Mouse (Mus musculus) forebrain, embryonic 15.5 days (tissue): ENCODE measurements around the gene Lrig1. TPM values are rescaled to one million over a fixed set of nuclear protein-coding genes. Genes with fewer than 3 reads are reported as not detected.

ENCODE experiments used
- ATAC-seq: fragments of 200-750 bp; cut with Nextera tagmentation; replicated peaks from 2 replicates; pipeline ENCODE4 v1.8.0; 2017; ENCODE audit warnings: mild to moderate bottlenecking, moderate TSS enrichment, moderate library complexity
- H3K27ac ChIP-seq: fragments of 300-500 bp; sonication (generic); replicated peaks from 2 replicates; pipeline ENCODE4 v1.5.1; 2015; ENCODE audit warnings: mild to moderate bottlenecking, inconsistent platforms
- H3K27me3 ChIP-seq: fragments of 300-500 bp; sonication (generic); 2 replicates; pipeline ENCODE4 v1.6.1; 2015; ENCODE audit warnings: inconsistent platforms
- H3K36me3 ChIP-seq: fragments of 300-500 bp; sonication (generic); 2 replicates; pipeline ENCODE4 v1.6.1; 2015; ENCODE audit warnings: mild to moderate bottlenecking, inconsistent platforms
- H3K4me1 ChIP-seq: fragments of 300-500 bp; sonication (generic); 2 replicates; pipeline ENCODE4 v1.6.1; 2015; ENCODE audit warnings: inconsistent platforms
- H3K4me2 ChIP-seq: fragments of 300-500 bp; sonication (generic); replicated peaks from 2 replicates; pipeline ENCODE4 v1.6.1; 2015; ENCODE audit warnings: mild to moderate bottlenecking, inconsistent platforms
- H3K4me3 ChIP-seq: fragments of 300-500 bp; sonication (generic); 2 replicates; pipeline ENCODE4 v1.5.1; 2015; ENCODE audit warnings: mild to moderate bottlenecking, inconsistent platforms
- H3K9ac ChIP-seq: fragments of 300-500 bp; sonication (generic); replicated peaks from 2 replicates; pipeline ENCODE4 v1.6.1; 2015; ENCODE audit warnings: mild to moderate bottlenecking, inconsistent platforms
- H3K9me3 ChIP-seq: fragments of 300-500 bp; sonication (generic); 2 replicates; pipeline ENCODE4 v1.6.1; 2016; ENCODE audit warnings: inconsistent platforms
- WGBS: fragments of 180-500 bp; shearing (Covaris S2); methylation state at CpG from one replicate; pipeline ENCODE4 v1.1.7; 2015; ENCODE audit warnings: mixed read lengths; 5-methylcytosine and 5-hydroxymethylcytosine counted together
- polyA plus RNA-seq: library from polyadenylated mRNA; unstranded; fragments of >200 nt; fragmentation: Nextera tagmentation; extraction: Ambion mirVana; gene quantifications from 2 replicates; pipeline ENCODE4 v1.2.1, GENCODE M21; 2015

The Lrig1 gene
- polyA plus RNA-seq, 1 experiment from 2014 or later, result 9.8 TPM

GRCm38 (mm10) chr6:94666432-94667119, 33.4 kb downstream of the Lrig1 start:
- H3K4me3 ChIP-seq, result no peak overlapping the region
- no peak overlapping the region for H3K4me2 ChIP-seq
- peaks cover 27% of the 10 kb centered on the region for H3K4me1 ChIP-seq
- ATAC-seq, result no peak
- no peak overlapping the region for H3K27ac ChIP-seq
- H3K9me3 ChIP-seq, result no peaks in the 10 kb centered on the region
- H3K36me3 ChIP-seq, result no peaks in the 10 kb centered on the region
- no peaks in the 10 kb centered on the region for H3K27me3 ChIP-seq
- no peak overlapping the region for H3K9ac ChIP-seq
- WGBS, result 35% methylated on average over 7 of the region's 7 CpGs

- Histone ChIP-seq H3K9ac (no peak overlapping the region), H3K27ac (no peak overlapping the region), H3K4me2 (no peak overlapping the region), H3K9me3 (no peaks in the 10 kb centered on the region), H3K4me3 (no peak overlapping the region), H3K36me3 (no peaks in the 10 kb centered on the region), H3K4me1 (peaks cover 27% of the 10 kb centered on the region), H3K27me3 (no peaks in the 10 kb centered on the region)
- 45% methylated on average over 1 of the region's 1 CpGs for WGBS
- no peak for ATAC-seq
Measured at GRCm38 (mm10) chr6:94665677-94666076, 34.3 kb downstream of the Lrig1 start.

GRCm38 (mm10) chr6:94665248-94665647, 34.7 kb downstream of the Lrig1 start:
- no peaks in the 10 kb centered on the region for H3K36me3 ChIP-seq

GRCm38 (mm10) chr6:94664000-94664399, 36.0 kb downstream of the Lrig1 start:
- ATAC-seq, result no peak
- Histone ChIP-seq H3K9ac (no peak overlapping the region), H3K27me3 (no peaks in the 10 kb centered on the region), H3K27ac (no peak overlapping the region), H3K9me3 (no peaks in the 10 kb centered on the region), H3K4me2 (no peak overlapping the region), H3K36me3 (no peaks in the 10 kb centered on the region), H3K4me3 (no peak overlapping the region), H3K4me1 (peaks cover 22% of the 10 kb centered on the region)
- 86% methylated on average over 6 of the region's 6 CpGs for WGBS

More at GRCm38 (mm10) chr6:94665248-94665647, 34.7 kb downstream of the Lrig1 start:
- Histone ChIP-seq H3K4me1 (peaks cover 27% of the 10 kb centered on the region), H3K9me3 (no peaks in the 10 kb centered on the region), H3K9ac (no peak overlapping the region), H3K27ac (no peak overlapping the region), H3K4me2 (no peak overlapping the region), H3K4me3 (no peak overlapping the region), H3K27me3 (no peaks in the 10 kb centered on the region)
- 78% methylated on average over 7 of the region's 7 CpGs for WGBS
- ATAC-seq, result no peak

GRCm38 (mm10) chr6:94661923-94662322, 38.0 kb downstream of the Lrig1 start:
- Histone ChIP-seq H3K4me1 (peaks cover 2% of the 10 kb centered on the region; the same call in 1 of the 2 replicates), H3K36me3 (no peaks in the 10 kb centered on the region), H3K4me2 (no peak overlapping the region), H3K9me3 (no peaks in the 10 kb centered on the region), H3K4me3 (no peak overlapping the region), H3K9ac (no peak overlapping the region), H3K27me3 (no peaks in the 10 kb centered on the region), H3K27ac (no peak overlapping the region)
- ATAC-seq, result no peak
- WGBS, result 83% methylated on average over 9 of the region's 9 CpGs

GRCm38 (mm10) chr6:94661321-94661720, 38.6 kb downstream of the Lrig1 start:
- ATAC-seq, result no peak
- H3K4me2 ChIP-seq, result no peak overlapping the region
- no peaks in the 10 kb centered on the region for H3K9me3 ChIP-seq
- WGBS, result 92% methylated on average over 8 of the region's 8 CpGs
- no peak overlapping the region for H3K27ac ChIP-seq
- no peak overlapping the region for H3K4me3 ChIP-seq
- peaks cover 4% of the 10 kb centered on the region for H3K4me1 ChIP-seq
- no peaks in the 10 kb centered on the region for H3K36me3 ChIP-seq
- H3K27me3 ChIP-seq, result no peaks in the 10 kb centered on the region
- H3K9ac ChIP-seq, result no peak overlapping the region

- H3K4me3 ChIP-seq, result no peak overlapping the region
- no peaks in the 10 kb centered on the region for H3K27me3 ChIP-seq
- no peaks in the 10 kb centered on the region for H3K9me3 ChIP-seq
- H3K36me3 ChIP-seq, result no peaks in the 10 kb centered on the region
- H3K4me2 ChIP-seq, result no peak overlapping the region
- WGBS, result 64% methylated on average over 4 of the region's 4 CpGs
- no peak overlapping the region for H3K9ac ChIP-seq
- H3K27ac ChIP-seq, result no peak overlapping the region
- H3K4me1 ChIP-seq, result peaks cover 17% of the 10 kb centered on the region
- no peak for ATAC-seq
Measured at GRCm38 (mm10) chr6:94659886-94660333, 40.0 kb downstream of the Lrig1 start.

GRCm38 (mm10) chr6:94658136-94658480, 41.9 kb downstream of the Lrig1 start:
- no peak overlapping the region for H3K4me3 ChIP-seq
- H3K4me2 ChIP-seq, result no peak overlapping the region
- no peaks in the 10 kb centered on the region for H3K36me3 ChIP-seq
- peaks cover 18% of the 10 kb centered on the region for H3K4me1 ChIP-seq
- H3K9me3 ChIP-seq, result no peaks in the 10 kb centered on the region
- no peak overlapping the region for H3K27ac ChIP-seq
- WGBS, result 68% methylated on average over 6 of the region's 6 CpGs
- no peaks in the 10 kb centered on the region for H3K27me3 ChIP-seq
- no peak overlapping the region for H3K9ac ChIP-seq
- ATAC-seq, result no peak

- no peaks in the 10 kb centered on the region for H3K27me3 ChIP-seq
- H3K27ac ChIP-seq, result no peak overlapping the region
- no peak overlapping the region for H3K4me2 ChIP-seq
- peaks cover 24% of the 10 kb centered on the region for H3K4me1 ChIP-seq
- H3K9me3 ChIP-seq, result no peaks in the 10 kb centered on the region
- H3K36me3 ChIP-seq, result no peaks in the 10 kb centered on the region
- H3K4me3 ChIP-seq, result no peak overlapping the region
- no peak for ATAC-seq
- no peak overlapping the region for H3K9ac ChIP-seq
- WGBS, result 81% methylated on average over 12 of the region's 12 CpGs
Measured at GRCm38 (mm10) chr6:94657204-94658135, 42.5 kb downstream of the Lrig1 start.

- Histone ChIP-seq H3K27me3 (no peaks in the 10 kb centered on the region), H3K36me3 (no peaks in the 10 kb centered on the region), H3K9ac (no peak overlapping the region), H3K4me3 (no peak overlapping the region), H3K9me3 (no peaks in the 10 kb centered on the region), H3K27ac (no peak overlapping the region), H3K4me1 (peaks cover 29% of the 10 kb centered on the region), H3K4me2 (no peak overlapping the region)
- 31% methylated on average over 5 of the region's 5 CpGs for WGBS
- peak; percentile 46; the same call in 1 of the 2 replicates for ATAC-seq
Measured at GRCm38 (mm10) chr6:94655818-94656478, 44.0 kb downstream of the Lrig1 start.

- H3K36me3 ChIP-seq, result no peaks in the 10 kb centered on the region
- no peak overlapping the region for H3K9ac ChIP-seq
- H3K27ac ChIP-seq, result no peak overlapping the region
- ATAC-seq, result no peak
- no peaks in the 10 kb centered on the region for H3K9me3 ChIP-seq
- peaks cover 36% of the 10 kb centered on the region for H3K4me1 ChIP-seq
- no peak overlapping the region for H3K4me3 ChIP-seq
- H3K27me3 ChIP-seq, result no peaks in the 10 kb centered on the region
- no peak overlapping the region for H3K4me2 ChIP-seq
- WGBS, result 65% methylated on average over 10 of the region's 10 CpGs
Measured at GRCm38 (mm10) chr6:94653388-94654316, 46.3 kb downstream of the Lrig1 start.
